Mouse (Mus musculus) MEL-GATA-1-ER (cell line): ENCODE measurements around the gene Nop53.

Source experiments
- DNase-seq: peaks from one replicate; pipeline ENCODE4 v3.0.0-alpha.2; 2012; ENCODE audit warnings: low read depth; ENCODE audit errors: extremely low read depth

The Nop53 gene

DNA sequence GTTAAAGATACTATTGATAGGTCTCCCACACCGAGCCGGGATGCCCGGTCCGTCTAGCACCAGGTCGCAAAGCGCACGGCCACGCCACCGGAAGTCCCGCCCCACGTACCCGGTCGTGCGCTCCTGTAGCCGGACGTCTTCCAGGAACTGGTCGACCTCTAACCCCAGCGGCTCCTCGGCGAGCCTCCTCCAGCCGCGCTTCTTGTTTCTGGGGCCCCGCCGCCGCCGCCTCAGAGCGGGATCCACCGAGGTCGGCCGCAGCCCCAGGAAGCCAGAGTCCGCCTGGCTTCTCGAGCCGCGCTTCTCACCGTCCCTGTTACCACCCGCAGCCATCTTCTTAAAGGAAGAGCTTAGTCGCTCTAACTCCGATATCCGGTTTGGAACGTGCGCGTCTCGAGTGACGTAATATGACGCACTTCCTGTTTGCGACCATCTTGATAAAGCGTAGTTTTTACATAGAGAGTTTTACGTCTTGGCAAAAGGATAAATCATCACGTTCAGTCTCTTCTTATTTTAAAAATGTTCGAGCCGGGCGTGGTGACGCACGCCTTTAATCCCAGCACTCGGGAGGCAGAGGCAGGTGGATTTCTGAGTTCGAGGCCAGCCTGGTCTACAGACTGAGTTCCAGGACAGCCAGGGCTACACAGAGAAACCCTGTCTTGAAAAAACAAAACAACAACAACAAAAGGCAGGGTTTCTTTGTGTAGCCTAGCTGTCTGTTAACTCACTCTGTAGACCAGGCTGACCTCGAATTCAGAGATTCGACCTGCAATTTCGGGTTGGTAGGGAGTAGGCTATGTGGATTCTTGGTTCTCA is at the start of gene Nop53:
TSS of gene Nop53 (minus strand) at position 354 of the 816 bp plus-strand sequence.
- DNase-seq, result peak; percentile 98

DNA sequence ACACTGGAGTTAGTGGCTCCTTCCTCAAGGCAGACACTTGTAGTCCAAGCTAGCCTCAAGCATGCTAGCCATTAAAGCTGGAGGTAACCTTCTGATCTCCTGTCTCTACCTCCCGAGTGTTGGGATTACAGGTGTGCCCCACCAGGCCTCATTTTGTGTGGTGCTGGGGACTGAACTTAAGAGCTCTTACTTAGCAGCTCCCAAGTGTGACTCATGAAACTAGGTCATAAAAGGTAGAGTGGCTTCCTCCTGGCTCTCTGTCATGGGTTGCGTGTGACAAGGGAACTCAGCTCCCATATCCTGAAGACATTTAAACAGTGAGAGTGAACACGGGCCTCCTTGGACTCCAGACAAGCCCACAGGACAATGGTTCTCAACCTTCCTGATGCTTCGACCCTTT is 47.9 kb upstream of the Nop53 start:
- DNase-seq, result no peak

DNA sequence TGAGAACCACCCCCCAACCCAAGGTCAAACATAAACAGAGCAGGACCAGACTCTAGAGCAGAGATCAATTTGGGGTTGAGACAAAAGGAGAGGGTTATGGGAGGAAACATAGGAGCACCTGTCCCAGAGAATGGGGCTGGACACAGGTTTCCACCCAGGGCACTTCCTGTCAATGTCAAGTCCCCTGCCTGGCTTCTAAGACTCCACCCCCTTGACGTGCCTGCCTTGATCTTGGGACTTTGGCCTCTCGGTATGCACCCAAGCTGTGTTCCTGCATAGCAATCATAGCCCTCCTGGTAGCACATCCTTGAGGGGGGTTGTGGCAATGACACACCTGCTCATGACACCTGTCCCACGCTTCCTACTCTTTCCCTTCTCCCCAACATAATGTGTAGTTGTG is 47.3 kb upstream of the Nop53 start:
- DNase-seq, result no peak

DNA sequence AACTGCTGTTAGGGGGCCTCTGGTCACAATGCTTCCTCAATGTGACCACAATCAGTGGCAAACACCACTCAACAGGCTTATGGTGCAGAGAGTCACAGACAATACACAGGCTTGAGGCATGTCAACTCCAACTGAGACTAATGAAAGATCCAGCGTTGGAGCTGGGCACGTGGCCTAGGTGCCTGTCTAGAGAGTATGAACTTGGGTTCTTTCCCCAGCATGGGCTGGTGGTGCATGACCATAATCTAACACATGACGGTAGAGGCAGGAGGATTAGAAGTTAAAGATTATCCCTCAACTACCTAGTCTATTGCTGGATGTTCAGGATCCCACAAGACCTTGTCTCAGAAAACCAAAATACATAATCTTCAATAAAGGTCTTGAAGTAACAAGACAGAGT is 45.9 kb upstream of the Nop53 start:
- DNase-seq, result no peak

DNA sequence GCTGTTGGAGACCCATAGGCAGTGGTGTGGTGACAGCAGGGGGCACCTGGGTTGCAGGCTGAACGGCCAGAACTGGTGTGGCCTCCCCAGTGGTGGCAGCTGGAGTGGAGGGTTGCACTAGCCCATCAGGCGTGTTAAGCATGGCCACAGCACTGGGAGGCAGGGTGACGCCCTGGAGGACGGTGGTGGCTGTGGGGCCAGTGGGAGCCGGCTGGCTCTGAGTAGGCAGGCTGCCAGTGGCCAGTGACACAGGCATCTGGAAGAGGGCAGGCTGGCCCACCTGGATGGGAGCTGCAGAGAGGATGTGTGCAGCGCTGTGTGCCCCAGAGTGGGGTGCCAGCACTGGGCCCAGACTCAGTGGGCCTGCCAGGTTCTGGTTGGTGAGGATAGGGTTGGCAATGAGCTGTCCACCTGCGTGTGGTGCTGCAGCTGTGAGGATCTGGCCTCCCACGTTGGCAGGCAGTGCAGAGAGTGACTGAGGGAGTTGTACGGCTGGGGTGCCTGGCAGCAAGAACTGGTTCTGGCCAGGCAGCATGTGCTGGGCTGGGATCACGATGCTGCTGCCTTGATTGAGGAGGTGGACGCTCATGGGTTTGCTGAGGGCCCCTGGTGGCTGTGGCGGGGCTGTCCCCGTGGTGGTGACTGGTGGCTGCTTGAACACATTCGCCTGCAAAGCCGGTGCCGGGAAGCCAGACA is 41.9 kb upstream of the Nop53 start:
- no peak for DNase-seq

DNA sequence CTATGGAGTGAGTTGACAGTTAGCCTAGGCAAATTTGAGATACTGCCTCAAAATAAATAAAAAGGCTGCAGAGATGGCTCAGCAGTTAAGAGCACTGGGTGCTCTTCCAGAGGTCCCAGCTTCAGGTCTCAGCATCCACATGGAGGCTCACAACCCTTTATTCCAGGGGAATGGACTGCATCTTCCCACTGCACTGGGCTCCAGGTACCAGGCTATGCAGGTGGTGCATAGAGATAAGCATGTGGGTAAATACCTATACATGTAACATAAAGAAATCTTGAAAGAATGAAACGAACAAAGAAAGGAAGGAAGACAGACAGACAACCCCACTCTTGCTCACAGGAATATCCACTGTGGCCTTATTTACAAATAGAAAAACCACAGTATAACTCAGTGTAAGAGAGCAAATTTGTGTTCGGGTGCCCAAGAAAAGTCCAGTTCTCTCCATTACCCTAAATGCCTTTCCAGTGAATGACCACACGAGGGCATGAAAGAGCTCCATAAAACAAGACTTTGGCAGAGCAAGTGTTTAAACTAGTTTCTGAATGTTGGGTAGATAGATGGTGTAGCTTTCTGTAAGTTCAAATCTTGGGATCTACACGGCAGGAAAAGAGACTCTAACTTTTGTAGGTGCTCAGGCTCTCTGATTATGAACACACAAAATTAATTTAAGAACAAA is 37.0 kb upstream of the Nop53 start:
- peak; percentile 39 for DNase-seq

DNA sequence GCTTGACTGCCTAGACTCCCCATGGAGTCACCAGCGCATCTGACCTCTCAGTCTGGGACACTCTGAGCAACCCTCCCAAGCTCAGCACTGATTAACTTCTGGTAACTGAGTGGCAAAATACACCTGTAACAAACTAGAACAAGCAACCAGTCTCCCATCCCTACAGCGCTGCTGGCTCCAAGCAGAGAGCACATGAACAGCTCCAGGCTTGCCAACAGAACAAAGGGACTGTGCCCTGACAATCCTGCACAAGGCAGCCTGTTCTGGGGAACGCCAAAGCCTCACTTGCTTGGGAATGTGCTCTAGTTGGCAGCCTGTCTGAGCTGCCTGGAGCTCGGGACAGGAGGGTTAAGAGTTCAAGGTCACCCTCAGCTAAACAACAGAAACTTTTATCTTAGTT is 35.7 kb upstream of the Nop53 start:
- DNase-seq, result no peak

DNA sequence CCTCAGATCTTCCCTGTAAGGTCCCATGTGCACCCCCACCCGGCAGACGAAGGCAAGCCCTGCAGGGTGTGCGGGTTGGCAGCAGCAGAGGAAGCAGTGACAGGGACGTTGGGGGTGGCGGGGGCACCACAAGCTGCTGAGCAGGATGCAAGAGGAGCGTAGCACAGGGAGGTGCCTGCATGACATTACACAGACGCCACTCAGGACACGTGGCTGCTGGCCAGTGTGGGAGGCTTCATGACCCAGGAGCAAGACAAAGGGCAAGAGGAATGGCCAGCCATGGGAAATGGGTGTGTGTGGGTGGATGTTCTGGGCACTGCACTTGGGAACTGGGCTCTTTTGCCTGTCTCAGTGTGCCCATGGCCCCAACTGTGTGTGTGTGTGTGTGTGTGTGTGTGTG is 34.4 kb upstream of the Nop53 start:
- DNase-seq, result no peak

DNA sequence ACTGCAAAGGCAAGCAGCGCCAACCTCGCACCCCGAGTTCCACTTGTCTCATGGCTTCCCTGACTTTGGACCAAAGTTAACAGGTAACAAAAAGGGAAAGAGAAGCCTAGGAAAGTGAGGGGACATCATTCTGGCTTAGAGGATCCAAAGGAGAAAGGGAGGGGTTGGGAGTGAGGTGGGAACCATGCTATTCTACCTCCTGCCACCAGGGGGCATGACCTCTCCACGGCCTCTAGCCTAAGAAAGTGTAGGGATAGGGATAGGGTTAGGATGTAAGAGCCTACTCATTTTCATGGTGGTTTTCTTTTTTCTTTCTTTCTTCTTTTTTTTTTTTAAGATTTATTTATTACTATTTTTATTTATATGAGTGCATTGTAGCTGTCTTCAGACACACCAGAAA is 30.0 kb upstream of the Nop53 start:
- DNase-seq, result peak; percentile 9

DNA sequence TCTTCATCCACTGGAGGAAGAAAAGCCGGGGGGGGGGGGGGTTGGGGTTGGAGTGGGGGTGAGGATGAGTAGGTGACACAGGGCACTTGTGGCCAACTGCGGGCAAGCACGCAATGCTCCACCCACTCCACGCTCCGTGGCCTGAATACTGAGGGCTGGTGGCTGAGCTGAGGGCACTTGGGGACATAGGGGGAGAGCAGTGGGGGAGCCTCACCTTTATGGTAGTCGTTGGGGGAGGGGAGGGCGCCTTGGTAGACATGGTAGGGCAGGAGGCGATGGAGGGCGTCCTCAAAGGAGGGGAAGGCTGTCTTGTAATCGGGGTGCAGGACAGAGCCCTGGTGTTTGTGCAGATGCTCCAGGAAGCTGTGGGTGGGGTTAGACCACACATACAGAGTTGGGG is 29.6 kb upstream of the Nop53 start:
- DNase-seq, result no peak

DNA sequence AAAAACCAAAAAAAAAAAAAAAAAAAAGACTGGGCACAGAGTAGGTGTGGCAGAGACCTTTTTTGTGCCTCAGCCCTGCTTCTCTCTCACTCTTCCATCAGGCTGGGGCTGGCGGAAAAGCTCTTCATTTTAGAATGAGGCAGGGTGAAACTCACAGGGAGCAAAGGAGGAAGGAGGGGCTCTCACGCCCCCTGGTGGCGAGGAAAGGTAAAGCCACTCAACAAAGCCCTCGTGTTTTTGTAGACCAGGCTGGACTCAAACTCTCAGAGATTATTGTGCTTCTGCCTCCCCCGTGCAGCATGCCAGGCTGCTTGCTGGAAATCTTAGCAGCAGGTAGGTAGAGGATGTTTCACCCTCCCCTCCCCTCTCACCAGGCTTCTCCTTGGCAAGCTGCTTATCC is 28.8 kb upstream of the Nop53 start:
- peak; percentile 30 for DNase-seq

DNA sequence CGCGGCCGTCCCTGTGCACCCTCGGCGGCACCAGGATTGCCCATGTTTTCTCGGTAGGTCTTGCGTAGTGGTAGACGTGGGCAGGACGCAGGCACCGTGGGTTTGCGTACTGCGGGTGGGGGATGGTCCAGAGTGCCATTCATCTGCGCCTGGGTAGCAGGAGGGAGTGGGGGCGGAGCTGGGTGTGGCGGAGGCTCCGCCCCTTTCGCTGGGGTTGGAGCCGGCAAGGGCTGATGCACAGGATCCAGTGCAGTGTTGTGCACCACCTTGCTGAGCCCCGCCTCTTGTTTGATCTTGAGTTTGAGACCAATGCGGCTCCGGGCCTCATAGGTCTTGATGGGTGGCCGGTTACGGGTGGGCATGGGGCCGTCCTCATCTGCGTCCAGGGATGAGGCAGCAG is 26.4 kb upstream of the Nop53 start:
- no peak for DNase-seq

DNA sequence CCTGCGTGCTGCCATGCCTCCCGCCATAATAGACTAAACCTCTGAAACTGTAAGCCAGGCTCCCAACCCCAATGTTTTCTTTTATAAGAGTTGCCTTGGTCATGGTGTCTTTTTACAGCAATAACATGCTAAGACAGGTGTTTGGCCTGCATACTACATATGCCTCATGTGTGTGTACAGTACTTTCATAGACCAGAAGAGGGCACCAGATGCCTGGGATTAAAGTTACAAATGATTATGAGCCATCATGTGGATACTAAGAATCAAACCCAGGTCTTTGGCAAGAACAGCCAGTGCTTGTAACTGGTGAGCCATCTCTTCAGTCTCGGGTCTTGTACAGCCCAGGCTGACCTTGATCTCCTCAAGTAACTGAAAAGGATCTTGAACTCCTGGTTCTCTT is 23.8 kb upstream of the Nop53 start:
- DNase-seq, result peak; percentile 26

DNA sequence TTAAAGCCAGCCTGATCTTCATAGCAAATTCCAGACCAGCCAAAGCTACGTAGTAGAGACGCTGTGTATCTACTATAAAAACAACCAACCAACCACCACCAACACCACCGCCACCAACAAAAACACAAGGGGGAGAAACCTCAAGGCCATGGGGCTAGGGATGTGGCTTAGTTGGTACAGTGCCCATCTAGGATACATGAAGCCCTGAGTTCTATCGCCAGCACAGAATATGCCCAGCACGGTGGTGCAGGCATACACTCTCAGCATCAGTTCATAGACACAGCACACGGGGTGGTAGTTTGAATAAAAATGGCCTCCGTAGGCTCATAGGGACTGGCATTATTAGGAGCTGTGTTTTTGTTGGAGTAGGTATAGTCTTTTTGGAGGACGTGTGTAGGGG is 22.4 kb upstream of the Nop53 start:
- no peak for DNase-seq

DNA sequence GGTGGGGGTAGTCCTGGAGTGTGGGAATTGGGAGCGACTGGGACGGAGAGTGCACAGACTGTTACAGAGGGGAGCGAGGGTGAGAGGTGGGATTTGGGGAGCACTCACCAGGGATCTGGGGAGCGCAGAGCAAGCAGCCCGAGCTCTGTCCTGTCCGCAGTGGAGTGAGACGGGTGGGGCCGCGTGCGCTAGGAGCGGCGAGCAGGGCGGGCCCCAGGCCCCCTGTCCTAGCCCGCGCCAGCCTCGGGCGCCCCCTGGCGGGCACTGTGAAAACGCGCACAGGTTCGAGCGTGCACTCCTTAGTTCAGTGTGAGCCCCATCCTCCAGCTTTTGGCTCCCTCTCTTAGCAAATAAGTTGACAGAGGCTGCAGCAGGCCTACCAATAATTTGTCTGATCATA is 21.4 kb upstream of the Nop53 start, which contains the start of gene Ehd2:
TSS of gene Ehd2 (minus strand) at position 256 of the 400 bp plus-strand sequence.
- DNase-seq, result peak; percentile 36

DNA sequence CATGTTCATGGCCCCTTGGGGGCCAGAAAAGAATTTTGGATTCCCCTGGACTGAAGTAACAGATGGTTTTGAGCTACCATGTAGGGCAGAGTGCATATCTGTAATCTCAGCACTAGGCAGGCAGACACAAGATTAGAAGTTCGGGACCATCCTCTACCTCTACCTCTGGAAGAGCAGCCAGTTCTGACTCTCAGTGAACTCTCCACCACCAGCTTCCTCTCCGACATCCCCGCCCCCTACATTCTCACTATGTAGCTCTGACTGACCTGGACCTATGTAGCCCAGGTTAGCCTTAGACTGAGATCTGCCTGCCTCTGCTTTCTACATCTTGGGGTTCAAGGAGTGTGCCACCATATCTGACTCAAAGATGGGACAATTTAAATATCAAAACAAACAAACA is 20.6 kb upstream of the Nop53 start:
- DNase-seq, result no peak

DNA sequence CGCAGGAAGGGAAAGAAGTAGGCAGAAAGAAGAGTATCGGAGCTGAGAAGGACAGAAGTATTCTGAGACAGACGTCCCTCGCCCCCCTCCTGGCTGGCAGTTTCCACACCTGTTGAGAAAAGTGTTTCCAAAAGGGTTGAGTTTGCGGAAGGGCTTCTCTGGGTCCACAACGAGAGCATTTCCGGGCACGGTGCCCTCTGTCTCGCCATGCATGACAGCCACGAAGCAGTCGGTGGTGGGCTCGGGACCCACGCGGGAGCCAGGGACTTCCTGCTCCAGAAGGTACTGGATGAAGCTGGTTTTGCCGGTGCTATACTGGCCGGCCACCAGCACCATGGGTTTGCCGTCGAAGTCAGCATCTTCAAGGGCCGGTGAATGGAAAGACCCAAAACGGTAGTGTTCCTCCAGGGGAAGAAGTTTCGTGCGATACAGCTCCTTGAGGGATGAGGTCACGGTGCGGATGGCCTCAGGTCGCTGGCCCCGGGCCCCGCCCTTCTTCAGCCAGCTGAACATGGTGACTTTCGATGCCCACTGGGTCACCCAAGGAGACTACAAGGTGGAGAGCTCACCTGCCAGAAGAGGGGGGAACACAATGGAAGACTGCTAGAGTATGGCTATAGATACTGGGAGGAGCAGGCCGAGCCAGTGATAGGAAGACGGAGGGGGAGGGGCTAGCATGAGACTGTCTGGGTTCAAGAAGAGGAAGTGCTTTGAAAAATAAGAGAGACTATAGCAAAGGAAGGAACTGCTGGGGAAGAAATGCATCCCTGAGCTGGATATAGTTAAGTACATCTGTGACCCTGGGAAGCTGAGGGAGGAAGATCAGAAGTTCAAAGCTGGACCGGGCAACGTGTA is 18.2 kb upstream of the Nop53 start:
- DNase-seq, result peak; percentile 71

DNA sequence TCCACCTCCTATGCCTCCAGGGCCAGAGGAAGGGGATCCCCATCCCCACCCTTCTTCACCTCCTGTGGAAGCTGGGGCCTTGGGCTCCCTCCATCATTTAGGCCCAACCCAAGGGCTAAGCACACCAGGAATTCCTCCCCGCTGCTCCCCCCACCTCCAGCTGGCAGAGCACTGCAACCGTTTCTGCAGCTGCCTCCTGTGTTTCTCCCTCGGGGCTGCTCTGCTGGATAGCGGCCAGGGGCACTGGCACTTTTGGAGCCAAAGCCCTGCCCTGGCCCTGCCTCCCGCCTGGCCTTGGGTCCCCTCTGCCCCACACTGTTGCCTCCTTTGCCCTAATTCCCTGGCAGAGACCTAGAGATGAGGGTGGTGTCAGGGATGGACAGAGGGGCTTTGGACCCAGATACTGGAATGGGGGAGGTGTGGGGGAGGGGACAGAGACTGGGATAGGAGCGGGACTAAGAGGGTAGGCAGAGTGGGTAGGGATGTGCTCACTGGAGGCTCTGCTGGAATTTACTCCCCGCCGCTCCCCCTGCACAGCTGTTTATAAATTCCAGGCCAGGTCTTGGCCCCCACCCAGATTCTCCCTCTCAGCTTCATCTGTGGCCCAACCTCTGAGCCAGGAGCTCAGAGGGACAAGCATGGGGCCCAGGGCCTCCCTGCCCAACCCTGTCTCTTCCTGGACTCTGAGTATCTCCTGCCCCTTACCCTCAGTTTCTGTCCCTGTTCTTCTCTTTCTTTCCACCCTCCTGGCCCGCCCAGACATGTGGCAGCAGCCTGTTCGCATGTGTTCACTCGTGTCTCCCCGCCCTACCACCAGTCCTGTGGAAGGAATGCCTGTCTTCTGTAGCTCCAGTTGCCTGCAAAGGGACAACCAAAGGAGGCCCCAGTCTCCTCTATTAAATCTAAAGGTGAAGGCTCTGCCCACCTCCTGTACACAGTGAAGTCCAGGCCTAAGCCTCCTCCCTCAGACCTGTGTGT is 16.7 kb upstream of the Nop53 start:
- DNase-seq, result no peak

DNA sequence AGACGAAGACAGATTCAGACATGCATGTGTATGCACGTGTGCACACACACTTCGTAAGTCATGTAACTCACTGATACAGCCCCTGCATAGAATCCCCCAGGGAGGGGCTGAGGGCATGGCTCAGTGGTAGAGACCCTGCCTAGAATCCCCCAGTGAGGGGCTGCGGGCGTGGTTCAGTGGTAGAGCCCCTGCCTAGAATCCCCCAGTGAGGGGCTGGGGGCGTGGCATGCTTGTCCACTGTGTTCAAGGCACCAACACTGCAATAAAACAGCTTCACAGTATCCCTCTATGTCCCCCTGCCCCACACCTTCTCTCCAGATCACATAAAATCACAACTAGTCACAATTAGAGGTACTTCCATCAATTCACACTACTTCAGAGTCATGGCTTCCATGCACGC is 15.9 kb upstream of the Nop53 start:
- no peak for DNase-seq

DNA sequence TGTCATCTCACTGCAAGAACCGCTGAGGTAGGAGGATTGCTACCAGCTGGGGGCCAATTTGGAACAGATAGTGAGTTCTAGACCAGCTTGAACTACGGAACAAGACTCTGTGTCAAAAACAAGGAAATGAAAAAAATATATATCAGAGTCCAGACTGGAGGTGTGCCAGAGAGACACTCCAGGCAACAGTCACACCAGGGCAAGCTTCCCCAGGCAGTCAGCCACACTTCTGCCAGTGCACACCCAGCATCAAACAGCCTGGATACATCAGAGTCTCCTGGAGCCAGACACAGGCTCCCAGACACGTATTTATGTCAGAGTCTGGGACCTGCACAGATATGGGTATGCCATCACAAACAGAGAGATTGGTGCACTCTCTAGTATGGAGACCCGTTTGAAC is 15.4 kb upstream of the Nop53 start:
- no peak for DNase-seq
